Mouse (Mus musculus): ENCODE results near the gene Rab9. TPM values are rescaled to one million over a fixed set of nuclear protein-coding genes. Genes with fewer than 3 reads are reported as not detected.

Rab9 gene
- total RNA-seq, 2 experiments from 2014 or later = 17.6 to 20.6 TPM

DNA sequence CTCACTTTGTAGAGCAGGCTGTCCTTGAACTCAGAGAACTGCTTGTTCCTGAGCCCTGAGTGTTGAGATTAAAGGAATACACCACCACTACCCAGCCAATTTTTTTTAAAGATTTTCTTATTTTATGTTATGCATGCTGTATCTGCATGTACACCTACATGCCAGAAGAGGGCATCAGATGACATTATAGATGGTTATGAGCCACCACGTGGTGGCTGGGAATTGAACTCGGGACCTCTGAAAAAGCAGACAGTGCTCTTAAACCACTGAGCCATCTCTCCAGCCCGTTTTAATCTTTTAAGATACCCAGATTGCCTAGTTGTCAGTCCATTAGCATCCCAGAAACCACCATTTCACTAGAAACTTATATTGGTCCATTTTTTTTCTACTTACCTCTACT is 25.3 kb downstream of the Rab9 start:
- DNase-seq (ENCODE audit: low spot score) = no peak

DNA sequence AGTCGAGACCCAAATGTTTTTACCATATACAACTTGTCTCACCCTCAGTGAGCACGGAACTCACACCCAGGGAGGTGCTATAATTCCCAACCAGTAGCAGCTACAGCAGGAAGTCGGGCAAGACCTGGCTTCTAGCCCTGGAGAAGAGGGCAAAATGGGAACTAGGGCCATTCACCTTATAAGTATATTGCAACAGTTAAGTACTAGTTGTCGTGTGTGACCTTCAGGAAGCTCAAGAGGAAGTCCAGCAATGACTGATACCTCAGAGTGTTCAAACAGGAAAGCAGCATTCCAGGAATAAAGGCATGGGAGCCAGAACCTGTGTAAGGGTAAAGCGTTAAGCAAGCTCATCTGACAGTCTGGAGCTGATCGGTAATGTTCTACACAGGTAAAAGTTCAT is 26.1 kb downstream of the Rab9 start:
- DNase-seq (ENCODE audit: low spot score) = no peak

GRCm38 (mm10) chrX:166444552-166444951 is 35.1 kb downstream of the Rab9 start:
- DNase-seq (ENCODE audit: low spot score) = no peak

DNA sequence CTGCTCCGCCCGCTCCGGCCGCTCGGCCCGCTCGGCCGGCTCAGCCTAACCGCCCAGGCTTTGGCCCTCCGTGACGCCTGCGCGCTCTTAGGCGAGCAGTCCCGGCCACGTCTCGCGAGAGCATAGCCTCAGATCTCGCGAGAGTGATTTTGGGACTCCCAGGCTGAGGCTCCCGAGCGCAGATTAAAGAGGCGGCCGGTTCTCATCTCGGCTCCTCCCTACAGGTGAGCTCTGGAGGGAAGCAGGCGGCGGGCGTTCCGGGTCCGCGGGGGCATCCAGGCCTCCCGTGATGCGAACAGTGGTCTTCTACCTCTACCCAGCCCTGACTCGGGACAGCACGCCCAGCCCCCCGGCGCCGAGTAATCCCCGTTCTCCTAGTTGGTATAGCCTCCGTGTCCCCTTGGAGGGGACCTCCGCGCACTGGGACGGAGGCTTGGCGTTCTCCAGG is 39.0 kb downstream of the Rab9 start, which contains the start of gene Ofd1:
Gene Ofd1 (minus strand): TSS at position 89 of the 448 bp plus-strand sequence.
- peak; percentile 90 for DNase-seq (ENCODE audit: low spot score)

DNA sequence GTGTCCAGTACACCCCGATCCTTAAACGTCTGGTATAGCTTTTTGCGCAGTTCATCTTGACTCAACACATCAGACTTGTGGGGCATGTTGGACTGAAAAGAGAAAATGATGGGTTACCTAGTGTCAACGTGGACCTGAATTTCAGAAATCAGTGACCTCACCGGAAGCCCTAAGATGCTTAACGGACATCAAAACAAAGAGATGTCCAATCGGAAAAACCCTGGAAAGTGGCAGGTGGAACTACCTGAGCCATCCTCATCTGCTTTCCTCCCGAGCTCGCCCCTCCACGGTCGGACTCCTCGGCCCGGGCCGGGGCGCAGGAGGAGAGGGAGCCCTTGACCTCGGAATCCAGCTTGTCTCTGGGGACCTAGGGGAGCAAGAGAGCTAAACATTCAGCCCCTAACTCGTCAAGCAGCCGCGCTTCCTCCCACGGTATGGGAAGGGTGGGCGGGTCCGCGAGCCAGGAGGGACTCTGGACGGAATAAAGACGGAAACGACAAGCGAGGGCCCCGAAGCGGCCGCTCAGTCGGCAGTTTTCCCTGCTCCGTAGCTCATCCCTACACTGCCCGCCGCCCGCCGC is 39.5 kb downstream of the Rab9 start, which contains the start of gene Trappc2:
Gene Trappc2 (plus strand): TSS at position 539 of the 580 bp plus-strand sequence.
- DNase-seq (ENCODE audit: low spot score) = peak; percentile 2

GRCm38 (mm10) chrX:166434812-166435211 is 44.9 kb downstream of the Rab9 start:
- no peak for DNase-seq (ENCODE audit: low spot score)

GRCm38 (mm10) chrX:166416196-166416595 is 63.5 kb downstream of the Rab9 start:
- DNase-seq (ENCODE audit: low spot score) = peak; percentile 3

DNA sequence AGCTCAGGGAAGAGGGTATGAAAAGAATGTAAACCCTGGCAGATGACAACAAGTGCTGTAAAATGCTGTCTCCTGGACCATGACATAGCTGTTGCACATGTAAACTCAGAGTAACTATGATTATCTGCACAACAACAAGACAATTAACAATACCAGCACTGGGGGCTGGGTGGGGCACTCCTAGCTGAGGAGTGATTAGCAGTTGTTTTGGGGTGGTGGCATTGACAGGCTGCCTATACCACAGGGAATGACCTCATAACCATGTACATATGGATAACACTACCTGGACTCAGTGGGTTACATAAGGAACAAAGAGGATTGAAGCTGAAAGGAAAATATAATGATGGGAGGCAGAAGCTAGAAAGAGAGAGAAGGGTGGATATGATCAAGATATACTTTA is 71.8 kb downstream of the Rab9 start:
- DNase-seq (ENCODE audit: low spot score) = no peak

Other genes starting within 250 kb of the Rab9 start
- 1 to 10 TPM; 3.5 to 4.2 TPM for gene Gpm6b, start 241.0 kb downstream of the Rab9 start, total RNA-seq (2021)
- 10 to 100 TPM; 16.5 to 19.3 TPM for gene Trappc2, start 39.3 kb downstream of the Rab9 start, total RNA-seq (2021)
- 1 to 10 TPM; 4.5 to 6.1 TPM for gene Ofd1, start 39.2 kb downstream of the Rab9 start, total RNA-seq (2021)
- 1 to 10 TPM; 1.5 to 4.4 TPM for gene Tceanc, start 38.7 kb upstream of the Rab9 start, total RNA-seq (2021)
- under 1 TPM; 0.11 to 0.38 TPM for gene Egfl6, start 105.9 kb upstream of the Rab9 start, total RNA-seq (2021)

Measured in gastrocnemius, adult 18-20 months (tissue).